Mouse (Mus musculus): ENCODE measurements around the gene Adam22.
"Not testable (repeated sequence)": the region's sequence is repeated elsewhere in the genome, so short reads cannot be mapped to it uniquely, and the experiment has no call there.

The Adam22 gene

GRCm38 (mm10) chr5:8326671-8327070 is 41.3 kb downstream of the Adam22 start:
- DNase-seq (ENCODE audit: low spot score in 2 of 2) = no peak

- DNase-seq (ENCODE audit: low spot score in 2 of 2) = no peak
Observed at GRCm38 (mm10) chr5:8312324-8312723, 55.6 kb downstream of the Adam22 start.

GRCm38 (mm10) chr5:8310907-8311306 is 57.1 kb downstream of the Adam22 start:
- DNase-seq (ENCODE audit: low spot score in 2 of 2) = no peak

GRCm38 (mm10) chr5:8297719-8298419 is 70.1 kb downstream of the Adam22 start:
- no peak for DNase-seq (ENCODE audit: low spot score in 2 of 2)

GRCm38 (mm10) chr5:8293287-8293686 is 74.7 kb downstream of the Adam22 start:
- DNase-seq (ENCODE audit: low spot score in 2 of 2) = no peak

- no peak for DNase-seq (ENCODE audit: low spot score in 2 of 2)
Observed at GRCm38 (mm10) chr5:8291496-8291895, 76.5 kb downstream of the Adam22 start.

GRCm38 (mm10) chr5:8289678-8290614 is 78.0 kb downstream of the Adam22 start:
- DNase-seq (ENCODE audit: low spot score in 2 of 2) = no peak

- no peak for DNase-seq (ENCODE audit: low spot score in 2 of 2)
Observed at GRCm38 (mm10) chr5:8284123-8284522, 83.8 kb downstream of the Adam22 start.

GRCm38 (mm10) chr5:8276141-8276540 is 91.8 kb downstream of the Adam22 start:
- no peak for DNase-seq (ENCODE audit: low spot score in 2 of 2)

- no peak for DNase-seq (ENCODE audit: low spot score in 2 of 2)
Observed at GRCm38 (mm10) chr5:8257366-8257765, 110.6 kb downstream of the Adam22 start.

- no peak for DNase-seq (ENCODE audit: low spot score in 2 of 2)
Observed at GRCm38 (mm10) chr5:8256487-8256886, 111.5 kb downstream of the Adam22 start.

- no peak for DNase-seq (ENCODE audit: low spot score in 2 of 2)
Observed at GRCm38 (mm10) chr5:8244696-8245095, 123.3 kb downstream of the Adam22 start.

GRCm38 (mm10) chr5:8243064-8243615 is 124.8 kb downstream of the Adam22 start:
- no peak for DNase-seq (ENCODE audit: low spot score in 2 of 2)

GRCm38 (mm10) chr5:8242660-8243059 is 125.3 kb downstream of the Adam22 start:
- no peak for DNase-seq (ENCODE audit: low spot score in 2 of 2)

- DNase-seq (ENCODE audit: low spot score in 2 of 2) = no peak
Observed at GRCm38 (mm10) chr5:8227073-8227472, 140.9 kb downstream of the Adam22 start.

- no peak for DNase-seq (ENCODE audit: low spot score in 2 of 2)
Observed at GRCm38 (mm10) chr5:8224321-8224705, 143.6 kb downstream of the Adam22 start.

- no peak for DNase-seq (ENCODE audit: low spot score in 2 of 2)
Observed at GRCm38 (mm10) chr5:8223597-8224320, 144.2 kb downstream of the Adam22 start.

GRCm38 (mm10) chr5:8221630-8222029 is 146.3 kb downstream of the Adam22 start:
- DNase-seq (ENCODE audit: low spot score in 2 of 2) = no peak

- DNase-seq (ENCODE audit: low spot score in 2 of 2) = no peak
Observed at GRCm38 (mm10) chr5:8215841-8216240, 152.1 kb downstream of the Adam22 start.

- not testable (repeated sequence) for DNase-seq (ENCODE audit: low spot score in 2 of 2)
Observed at GRCm38 (mm10) chr5:8184992-8185391, 183.0 kb downstream of the Adam22 start.

GRCm38 (mm10) chr5:8180646-8181045 is 187.3 kb downstream of the Adam22 start:
- no peak for DNase-seq (ENCODE audit: low spot score in 2 of 2)

GRCm38 (mm10) chr5:8178111-8178510 is 189.8 kb downstream of the Adam22 start:
- DNase-seq (ENCODE audit: low spot score in 2 of 2) = no peak

Data from urinary bladder, adult 18-20 months (tissue).